Mouse (Mus musculus) thymus, postnatal 36 days (tissue): ENCODE results near the gene Slc24a3.
A peak's percentile ranks its signal among the peaks of the same experiment; 100 is the strongest.

Experiments
- DNase-seq, 2 experiments: peaks; one replicate each; pipeline ENCODE4 v3.0.0; 2022; ENCODE audit warnings: mixed read lengths in 2 of 2

The Slc24a3 gene

GRCm38 (mm10) chr2:145213587-145213986, 46.0 kb downstream of the Slc24a3 start:
- DNase-seq = no peak

- DNase-seq = no peak
Observed at GRCm38 (mm10) chr2:145214086-145214831, 46.7 kb downstream of the Slc24a3 start.

GRCm38 (mm10) chr2:145216580-145216979, 49.0 kb downstream of the Slc24a3 start:
- no peak for DNase-seq

- no peak for DNase-seq
Observed at GRCm38 (mm10) chr2:145217422-145217821, 49.9 kb downstream of the Slc24a3 start.

DNA sequence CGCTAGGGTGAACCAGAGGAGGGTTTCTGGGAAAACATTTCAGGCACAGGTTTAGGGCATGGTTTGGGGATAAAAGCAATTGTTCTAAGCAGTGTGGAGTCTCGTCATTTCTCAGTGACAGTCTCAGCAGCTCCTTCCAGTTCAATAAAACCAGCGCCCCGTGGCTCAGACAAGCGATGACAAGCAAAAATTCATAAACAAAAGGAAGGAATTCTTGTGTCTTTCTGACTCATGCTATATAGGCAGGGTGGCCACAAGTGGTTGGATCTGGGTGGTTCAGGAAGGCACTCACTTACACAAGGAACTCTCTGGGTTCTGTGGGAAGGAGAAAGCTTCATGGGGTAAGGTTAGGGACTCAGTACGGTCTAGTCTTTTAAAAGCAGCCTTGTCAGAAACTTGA, 51.7 kb downstream of the Slc24a3 start:
- DNase-seq = no peak

DNA sequence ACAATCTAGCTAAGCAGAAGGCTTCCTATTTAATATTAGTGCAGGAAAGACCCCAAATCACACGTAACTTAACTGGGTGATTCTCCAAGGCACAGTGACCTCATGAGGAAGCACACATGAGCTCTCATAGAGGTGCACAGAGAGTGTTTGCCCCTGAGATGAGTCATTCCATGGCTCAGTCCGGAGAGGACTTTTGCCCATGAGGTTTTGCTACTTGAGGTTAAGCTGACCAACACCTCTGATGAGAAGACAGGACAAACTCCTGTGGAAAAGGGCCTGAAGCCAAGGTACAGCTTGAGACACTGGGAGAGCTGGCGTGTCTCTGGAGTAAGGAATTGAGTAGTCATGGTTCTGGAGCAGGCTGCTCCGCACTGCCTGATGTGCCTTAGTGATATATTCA, 56.1 kb downstream of the Slc24a3 start:
- no peak for DNase-seq

DNA sequence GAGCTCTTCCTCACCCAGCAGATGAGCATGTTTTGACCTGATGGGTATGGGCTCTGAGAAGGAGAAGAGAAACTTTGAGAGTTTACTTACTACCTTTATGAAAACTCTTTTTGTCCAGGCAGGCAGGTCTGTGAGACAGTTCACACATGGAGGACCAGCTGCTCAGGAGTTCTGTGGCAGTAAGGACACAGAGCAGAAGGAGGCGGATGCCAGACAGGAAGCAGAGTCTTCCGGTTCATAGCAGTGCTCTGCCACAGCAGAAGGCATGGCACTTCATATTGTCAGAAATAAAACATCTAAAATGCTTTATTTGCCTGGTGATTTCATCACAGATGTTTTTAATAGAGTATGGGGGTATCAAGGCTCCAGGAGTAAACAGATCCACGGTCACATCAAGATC, 58.1 kb downstream of the Slc24a3 start:
- DNase-seq = peak; percentile 22 to 34

DNA sequence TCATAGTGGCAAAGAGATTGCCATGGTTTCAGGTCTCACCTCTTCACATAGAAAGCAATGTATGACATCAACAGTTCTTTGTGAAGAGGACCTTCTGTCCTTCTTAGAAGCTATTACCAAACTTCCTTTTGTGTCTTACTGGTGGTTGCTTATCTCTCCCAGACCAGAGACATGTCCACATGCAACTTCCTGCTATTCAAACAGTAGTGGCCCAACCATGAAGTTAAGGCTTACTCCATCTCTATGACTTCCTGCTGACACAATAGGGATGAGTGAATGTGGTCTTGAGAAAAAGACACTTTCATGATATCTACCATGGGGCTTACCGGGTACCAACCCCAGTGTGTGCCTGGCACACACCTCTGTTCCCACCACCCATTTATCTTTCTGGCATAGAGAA, 58.5 kb downstream of the Slc24a3 start:
- DNase-seq = no peak

GRCm38 (mm10) chr2:145227351-145227750, 59.8 kb downstream of the Slc24a3 start:
- DNase-seq = no peak

- no peak for DNase-seq
Observed at GRCm38 (mm10) chr2:145232764-145233484, 65.4 kb downstream of the Slc24a3 start.

DNA sequence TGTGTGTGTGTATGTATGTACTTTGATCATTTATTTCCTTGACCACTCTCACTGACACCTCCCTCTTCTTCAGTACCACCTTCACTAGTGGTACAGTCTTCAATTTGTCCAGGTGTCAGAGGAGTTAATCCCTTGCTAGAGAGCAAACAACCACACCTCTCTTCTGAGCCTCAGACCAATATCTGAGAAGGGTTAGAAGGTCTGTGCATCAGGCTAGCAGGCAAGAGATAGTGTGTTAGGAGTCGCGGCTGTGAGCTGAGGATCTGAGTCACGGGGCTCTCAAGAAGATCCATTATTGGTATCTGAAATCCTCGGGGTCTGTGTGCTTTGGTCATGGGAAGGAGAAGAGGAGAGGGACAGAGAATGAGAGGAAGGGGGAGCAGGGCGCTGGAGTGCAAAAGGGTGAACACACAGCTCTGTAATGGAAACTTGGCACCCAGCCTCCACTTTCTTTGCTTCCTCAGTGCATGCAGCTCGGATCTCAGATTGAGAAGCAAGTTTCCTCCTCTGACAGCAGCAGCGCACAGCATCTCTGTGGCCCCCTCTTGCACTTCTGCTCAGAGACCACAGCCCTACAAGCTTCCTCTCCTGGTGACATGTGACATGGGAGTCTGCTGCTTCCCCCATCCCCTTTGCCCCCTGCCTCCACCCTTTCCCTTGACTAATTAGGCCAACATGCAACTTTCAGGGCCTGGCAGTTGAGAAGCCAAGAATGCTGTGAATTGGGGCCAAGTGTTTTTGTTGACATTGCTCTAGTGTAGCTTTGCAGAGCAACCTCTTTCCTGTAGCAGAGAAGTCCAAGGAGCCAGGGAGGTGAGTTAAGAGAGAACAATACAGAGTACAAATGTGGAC, 66.2 kb downstream of the Slc24a3 start:
- peak; percentile 8 to 29 for DNase-seq

GRCm38 (mm10) chr2:145246384-145246783, 78.8 kb downstream of the Slc24a3 start:
- DNase-seq = no peak

DNA sequence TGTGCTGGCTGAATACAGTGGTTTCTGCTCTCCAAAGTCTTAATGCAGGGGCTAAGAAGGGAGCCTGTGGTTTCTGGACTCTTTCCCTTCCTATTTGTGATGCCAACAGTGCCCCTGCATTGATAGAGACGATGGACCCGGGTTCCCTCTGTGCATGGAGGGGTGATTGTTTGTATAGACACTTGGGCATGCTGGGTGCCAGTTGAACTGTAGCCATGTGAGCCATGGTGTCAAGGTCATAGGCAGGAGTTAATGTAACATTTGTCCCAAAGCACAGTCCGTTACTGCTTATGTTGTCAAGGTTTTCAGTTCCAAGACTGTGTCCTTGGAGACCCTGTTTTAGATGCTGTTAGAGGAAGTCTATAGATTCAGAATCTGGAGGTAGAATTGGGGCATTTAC, 80.6 kb downstream of the Slc24a3 start:
- DNase-seq = no peak

DNA sequence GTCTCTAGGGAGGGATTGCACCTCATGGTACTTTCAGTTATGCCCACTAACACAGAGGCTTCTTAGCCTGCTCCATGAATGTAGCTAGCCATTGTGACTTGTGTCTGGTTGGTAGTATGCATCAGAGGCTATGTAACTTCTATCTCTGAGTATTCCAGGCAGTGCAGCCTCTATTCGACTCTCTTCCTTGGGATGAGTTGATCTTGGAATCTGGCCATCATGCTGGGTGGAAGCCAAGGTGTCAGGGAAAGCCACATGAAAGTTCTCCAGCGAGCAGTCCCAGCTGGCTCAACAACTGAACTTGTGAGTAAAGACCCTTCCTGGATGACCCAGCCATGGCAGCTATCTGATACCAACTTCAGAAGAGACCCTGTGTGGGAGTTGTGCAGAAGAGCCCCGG, 89.8 kb downstream of the Slc24a3 start:
- no peak for DNase-seq

- DNase-seq = no peak
Observed at GRCm38 (mm10) chr2:145257855-145258254, 90.3 kb downstream of the Slc24a3 start.

- no peak for DNase-seq
Observed at GRCm38 (mm10) chr2:145260574-145260973, 93.0 kb downstream of the Slc24a3 start.

GRCm38 (mm10) chr2:145262153-145262552, 94.6 kb downstream of the Slc24a3 start:
- DNase-seq = no peak

DNA sequence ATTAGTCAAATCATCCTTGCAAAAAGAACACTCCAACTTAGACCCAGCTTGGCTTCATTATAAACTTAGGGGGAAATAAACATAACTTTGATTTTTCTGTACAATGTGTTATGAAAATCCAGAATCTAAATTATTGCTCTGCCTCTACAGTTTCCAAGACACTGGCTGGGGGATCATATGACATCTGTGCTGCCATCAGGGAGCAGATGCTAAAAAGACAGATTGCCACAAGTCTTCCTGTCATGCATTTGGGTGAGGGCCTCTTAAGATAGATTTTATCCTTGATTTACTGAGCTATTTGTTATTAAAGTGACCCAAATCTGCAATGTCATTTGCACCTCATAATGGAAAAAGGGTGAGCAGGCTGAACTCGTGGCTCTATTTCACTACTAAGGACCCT, 99.2 kb downstream of the Slc24a3 start:
- DNase-seq = no peak

GRCm38 (mm10) chr2:145268971-145269370, 101.4 kb downstream of the Slc24a3 start:
- no peak for DNase-seq

- DNase-seq = no peak
Observed at GRCm38 (mm10) chr2:145269410-145269809, 101.9 kb downstream of the Slc24a3 start.

- DNase-seq = no peak
Observed at GRCm38 (mm10) chr2:145274016-145274677, 106.6 kb downstream of the Slc24a3 start.

DNA sequence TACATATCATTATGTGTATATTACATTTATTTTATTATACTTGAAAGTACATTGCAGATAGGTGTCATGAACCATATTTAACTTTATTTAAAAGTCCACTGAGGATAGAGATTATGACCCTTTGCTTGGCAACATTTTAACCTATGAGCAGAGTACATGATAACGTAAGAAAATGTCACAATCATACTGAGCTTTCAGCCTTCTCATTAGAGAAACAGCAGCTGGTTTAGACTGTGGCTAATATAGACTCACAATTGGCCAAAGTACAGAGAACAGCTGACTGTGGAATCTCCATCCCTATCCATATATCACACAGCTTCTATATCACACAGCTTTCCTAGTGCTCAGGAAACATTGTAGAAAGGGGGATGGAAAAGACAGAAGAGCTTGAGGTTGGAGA, 111.8 kb downstream of the Slc24a3 start:
- DNase-seq = no peak

DNA sequence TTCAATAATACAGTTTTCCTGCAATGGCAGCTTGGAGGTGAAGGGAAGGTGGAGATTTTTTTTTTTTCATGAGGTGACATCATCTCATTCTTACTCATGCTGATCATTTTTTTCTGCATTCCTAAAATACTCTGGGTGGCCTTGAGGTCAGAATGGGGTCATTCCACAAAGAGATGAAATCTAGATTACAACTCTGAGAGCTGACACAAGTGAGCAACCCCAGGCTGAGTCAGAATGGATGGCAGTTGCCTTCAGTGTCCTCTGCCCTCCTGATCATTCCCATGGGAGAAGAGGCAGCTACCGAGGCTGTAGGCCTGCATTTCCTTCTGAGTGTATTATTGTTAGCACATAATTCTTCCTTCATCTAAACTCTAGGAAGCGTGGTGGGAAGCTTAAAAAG, 116.2 kb downstream of the Slc24a3 start:
- DNase-seq = no peak
